Mouse (Mus musculus) liver, embryonic 14.5 days (tissue): ENCODE results near the gene Mcm2.

Experiments used
- CTCF ChIP-seq: IDR thresholded peaks from 2 replicates; pipeline ENCODE4 v1.5.1; 2016; ENCODE audit warnings: antibody characterized with exemption, low read depth, control low read depth
- EP300 ChIP-seq: IDR thresholded peaks from 2 replicates; pipeline ENCODE4 v1.6.1; 2016; ENCODE audit warnings: antibody characterized with exemption, low read depth

- no peak for TF ChIP-seq CTCF
- no peak for TF ChIP-seq EP300
These were observed 49.2 kb upstream of the Mcm2 start for GRCm38 (mm10) chr6:88947771-88948170.
